Mouse (Mus musculus) layer of hippocampus, adult 18-20 months (tissue): Measurements from ENCODE around the gene Clmn. TPM values are rescaled to one million over a fixed set of nuclear protein-coding genes. Genes with fewer than 3 reads are reported as not detected.

Experiments used
- DNase-seq, 2 experiments: peaks; one replicate each; pipeline ENCODE4 v3.0.0; 2022; ENCODE audit warnings: low spot score in 2 of 2
- total RNA-seq, 2 experiments: library from RNA; stranded (reverse); gene quantifications; 2 replicates each; pipeline ENCODE4 v1.2.3; 2021

Gene Clmn
- total RNA-seq, 2 experiments from 2014 or later = 106 to 115 TPM

GRCm38 (mm10) chr12:104880367-104880766 is 15.5 kb upstream of the Clmn start:
- no peak for DNase-seq

GRCm38 (mm10) chr12:104879577-104879989 is 14.7 kb upstream of the Clmn start:
- DNase-seq = no peak

- DNase-seq = no peak
These were observed 11.2 kb upstream of the Clmn start for GRCm38 (mm10) chr12:104876053-104876452.

- DNase-seq = no peak
These were observed 7.1 kb upstream of the Clmn start for GRCm38 (mm10) chr12:104871987-104872386.

GRCm38 (mm10) chr12:104869737-104870136 is 4.9 kb upstream of the Clmn start:
- DNase-seq = no peak

- no peak for DNase-seq
These were observed 3.6 kb upstream of the Clmn start for GRCm38 (mm10) chr12:104868430-104868829.

- DNase-seq = no peak
These were observed 3.0 kb upstream of the Clmn start for GRCm38 (mm10) chr12:104867851-104868250.

GRCm38 (mm10) chr12:104865166-104865535 is 275 bp upstream of the Clmn start:
- no peak for DNase-seq

GRCm38 (mm10) chr12:104863653-104864052 is 1.2 kb downstream of the Clmn start:
- DNase-seq = no peak

- peak in 1 of 2 experiments; percentile 84 for DNase-seq
These were observed 5.7 kb downstream of the Clmn start for GRCm38 (mm10) chr12:104859140-104859539.

- no peak for DNase-seq
These were observed 6.1 kb downstream of the Clmn start for GRCm38 (mm10) chr12:104858732-104859131.

GRCm38 (mm10) chr12:104857614-104858013 is 7.3 kb downstream of the Clmn start:
- no peak for DNase-seq

GRCm38 (mm10) chr12:104856540-104856939 is 8.3 kb downstream of the Clmn start:
- DNase-seq = no peak

- no peak for DNase-seq
These were observed 9.3 kb downstream of the Clmn start for GRCm38 (mm10) chr12:104855548-104855947.

- DNase-seq = no peak
These were observed 10.1 kb downstream of the Clmn start for GRCm38 (mm10) chr12:104854826-104855225.

- no peak for DNase-seq
These were observed 11.5 kb downstream of the Clmn start for GRCm38 (mm10) chr12:104853374-104853773.

- peak in 1 of 2 experiments; percentile 51 for DNase-seq
These were observed 13.0 kb downstream of the Clmn start for GRCm38 (mm10) chr12:104851711-104852508.

GRCm38 (mm10) chr12:104850119-104850518 is 14.8 kb downstream of the Clmn start:
- peak in 1 of 2 experiments; percentile 65 for DNase-seq

GRCm38 (mm10) chr12:104848667-104849066 is 16.2 kb downstream of the Clmn start:
- peak in 1 of 2 experiments; percentile 65 for DNase-seq

GRCm38 (mm10) chr12:104847227-104847626 is 17.6 kb downstream of the Clmn start:
- no peak for DNase-seq

- DNase-seq = no peak
These were observed 19.2 kb downstream of the Clmn start for GRCm38 (mm10) chr12:104845707-104846106.

GRCm38 (mm10) chr12:104844989-104845388 is 19.9 kb downstream of the Clmn start:
- DNase-seq = peak in 1 of 2 experiments; percentile 81

- DNase-seq = no peak
These were observed 20.6 kb downstream of the Clmn start for GRCm38 (mm10) chr12:104844279-104844678.
